Mouse (Mus musculus): Measurements from ENCODE around the gene Ank. TPM values are rescaled to one million over a fixed set of nuclear protein-coding genes. Genes with fewer than 3 reads are reported as not detected.

The Ank gene
- polyA plus RNA-seq, 1 experiment from 2014 or later: 13.9 TPM

DNA sequence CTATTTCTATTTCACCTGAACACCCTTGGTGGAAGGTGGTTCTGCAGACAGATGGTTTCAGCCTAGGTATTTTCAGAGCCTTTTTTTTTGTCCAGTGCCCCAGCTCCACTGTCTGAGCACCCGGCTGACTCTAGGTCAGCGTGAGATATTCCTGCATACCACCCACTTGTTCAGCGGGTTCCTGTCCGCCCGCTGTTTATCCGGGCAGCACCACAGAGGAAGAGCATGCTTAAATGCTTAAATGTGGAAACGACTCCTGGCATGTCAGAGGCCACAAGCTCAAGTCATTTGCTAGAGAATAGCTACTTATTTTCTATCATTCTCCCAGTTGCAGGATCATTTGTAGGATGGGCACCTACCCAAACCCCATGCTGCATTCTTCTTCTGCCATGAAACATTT lies 41.7 kb downstream of the Ank start:
- H3K27ac ChIP-seq (ENCODE audit: low read depth, low read length): no peak overlapping the region
- ATAC-seq (no peak), DNase-seq (ENCODE audit: low spot score) (no peak)
- no peaks in the 10 kb centered on the region for H3K36me3 ChIP-seq (ENCODE audit: control insufficient read depth, insufficient read depth, low read length)
- no peaks in the 10 kb centered on the region for H3K27me3 ChIP-seq (replicated peaks; ENCODE audit: control insufficient read depth, insufficient read depth, low read length)
- H3K4me1 ChIP-seq (ENCODE audit: control insufficient read depth, insufficient read depth, low read length): no peaks in the 10 kb centered on the region
- H3K9me3 ChIP-seq (replicated peaks; ENCODE audit: control insufficient read depth, low read length): no peaks in the 10 kb centered on the region
- H3K4me2 ChIP-seq (ENCODE audit: low read length): no peak overlapping the region
- no peak overlapping the region for H3K9ac ChIP-seq (ENCODE audit: low read length)
- no peak overlapping the region for H3K4me3 ChIP-seq (ENCODE audit: low read depth, low read length)
- WGBS: 94% methylated on average over 7 of the region's 7 CpGs

DNA sequence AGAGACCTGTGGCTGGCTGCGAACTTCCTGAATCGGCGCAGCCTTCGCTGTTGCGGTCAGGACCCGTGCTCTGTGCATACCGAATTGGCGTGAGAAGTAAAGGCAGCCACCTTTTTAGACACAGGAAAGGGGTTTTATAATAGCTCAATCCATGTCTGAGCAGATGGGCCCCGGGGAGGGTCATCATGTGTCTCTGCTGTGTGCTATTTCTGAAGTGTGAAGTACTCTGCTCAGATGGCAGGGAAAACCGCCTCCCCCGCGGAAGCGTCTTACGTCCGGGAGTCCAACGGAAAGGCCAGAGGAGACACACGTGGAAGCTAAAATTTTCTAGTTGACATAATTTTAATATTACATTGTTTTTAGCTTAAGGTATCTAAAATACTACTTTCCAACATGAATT lies 42.5 kb downstream of the Ank start:
- Histone ChIP-seq H3K9ac (ENCODE audit: low read length) (no peak overlapping the region), H3K4me3 (ENCODE audit: low read depth, low read length) (no peak overlapping the region), H3K9me3 (replicated peaks; ENCODE audit: control insufficient read depth, low read length) (no peaks in the 10 kb centered on the region), H3K27me3 (replicated peaks; ENCODE audit: control insufficient read depth, insufficient read depth, low read length) (no peaks in the 10 kb centered on the region), H3K4me2 (ENCODE audit: low read length) (no peak overlapping the region), H3K36me3 (ENCODE audit: control insufficient read depth, insufficient read depth, low read length) (no peaks in the 10 kb centered on the region), H3K27ac (ENCODE audit: low read depth, low read length) (no peak overlapping the region), H3K4me1 (ENCODE audit: control insufficient read depth, insufficient read depth, low read length) (no peaks in the 10 kb centered on the region)
- DNase-seq (ENCODE audit: low spot score) (no peak), ATAC-seq (no peak)
- 97% methylated on average over 17 of the region's 17 CpGs for WGBS

DNA sequence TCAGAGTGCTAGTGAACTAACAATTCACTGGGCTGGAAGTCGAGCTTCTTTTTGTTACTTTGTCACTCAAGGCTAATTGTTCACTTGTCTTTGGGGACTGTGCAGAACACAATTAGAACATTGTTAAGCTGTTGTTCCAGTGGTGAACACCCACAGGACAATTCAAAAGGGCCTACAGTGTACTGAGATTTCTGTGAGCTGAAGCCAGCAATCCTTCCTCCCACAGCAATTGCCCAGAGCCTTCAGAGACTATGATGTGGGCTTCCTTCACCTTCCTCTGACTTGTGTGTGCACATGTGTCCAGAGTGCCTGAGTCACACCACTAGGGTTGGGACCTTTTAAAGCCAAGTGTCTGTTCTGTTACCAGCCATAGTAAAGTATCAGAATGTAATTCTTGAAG lies 50.5 kb downstream of the Ank start:
- Histone ChIP-seq H3K27me3 (replicated peaks; ENCODE audit: control insufficient read depth, insufficient read depth, low read length) (no peaks in the 10 kb centered on the region), H3K4me3 (ENCODE audit: low read depth, low read length) (no peak overlapping the region), H3K4me1 (ENCODE audit: control insufficient read depth, insufficient read depth, low read length) (no peaks in the 10 kb centered on the region), H3K9ac (ENCODE audit: low read length) (no peak overlapping the region), H3K27ac (ENCODE audit: low read depth, low read length) (no peak overlapping the region), H3K4me2 (ENCODE audit: low read length) (no peak overlapping the region), H3K36me3 (ENCODE audit: control insufficient read depth, insufficient read depth, low read length) (no peaks in the 10 kb centered on the region), H3K9me3 (replicated peaks; ENCODE audit: control insufficient read depth, low read length) (no peaks in the 10 kb centered on the region)
- no peak for ATAC-seq
- WGBS: 14% methylated on average over 1 of the region's 1 CpGs
- no peak for DNase-seq (ENCODE audit: low spot score)

DNA sequence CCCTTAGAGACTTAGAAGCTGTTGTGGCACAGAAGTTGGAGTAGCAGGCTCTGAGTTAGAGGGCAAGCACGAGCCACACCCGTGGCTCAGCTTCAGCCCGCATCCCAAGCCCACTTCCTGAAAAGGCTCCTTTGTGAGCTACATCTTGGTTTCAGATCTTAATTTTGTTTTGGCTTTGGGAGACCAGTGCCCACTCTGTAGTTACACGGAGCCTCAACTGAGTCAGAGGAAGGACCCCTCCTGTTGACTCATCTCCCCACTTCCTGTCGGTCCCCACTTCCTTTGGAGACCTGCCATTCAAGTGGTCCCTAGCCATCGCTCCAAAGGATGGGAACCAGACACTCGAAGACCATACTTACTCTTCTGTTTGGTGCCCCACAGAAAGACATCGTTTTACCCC lies 51.5 kb downstream of the Ank start:
- H3K4me3 ChIP-seq (ENCODE audit: low read depth, low read length): no peak overlapping the region
- ATAC-seq (no peak), DNase-seq (ENCODE audit: low spot score) (no peak)
- no peaks in the 10 kb centered on the region for H3K27me3 ChIP-seq (replicated peaks; ENCODE audit: control insufficient read depth, insufficient read depth, low read length)
- H3K27ac ChIP-seq (ENCODE audit: low read depth, low read length): no peak overlapping the region
- no peaks in the 10 kb centered on the region for H3K36me3 ChIP-seq (ENCODE audit: control insufficient read depth, insufficient read depth, low read length)
- H3K9me3 ChIP-seq (replicated peaks; ENCODE audit: control insufficient read depth, low read length): no peaks in the 10 kb centered on the region
- no peak overlapping the region for H3K9ac ChIP-seq (ENCODE audit: low read length)
- 87% methylated on average over 8 of the region's 8 CpGs for WGBS
- no peak overlapping the region for H3K4me2 ChIP-seq (ENCODE audit: low read length)
- H3K4me1 ChIP-seq (ENCODE audit: control insufficient read depth, insufficient read depth, low read length): no peaks in the 10 kb centered on the region

DNA sequence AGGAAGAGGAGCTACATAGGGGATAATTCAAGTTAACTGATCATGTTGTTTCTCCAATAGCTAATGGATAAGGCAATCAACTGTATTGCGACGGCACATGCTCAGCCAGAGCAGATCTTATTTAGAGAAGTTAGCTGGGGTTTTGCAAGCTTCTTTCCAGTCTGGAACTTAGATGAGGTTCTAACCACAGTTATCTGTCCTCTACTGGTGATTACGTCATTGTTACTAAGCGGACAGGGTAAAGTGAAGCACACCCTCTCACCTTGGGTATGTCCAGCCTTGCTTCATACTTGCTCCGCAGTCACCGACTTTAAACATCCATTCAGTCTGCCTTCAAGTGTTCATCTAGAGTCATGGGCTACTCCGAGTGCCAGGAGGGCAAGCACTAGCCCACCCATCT lies 53.4 kb downstream of the Ank start:
- no peak for ATAC-seq
- Histone ChIP-seq H3K4me3 (ENCODE audit: low read depth, low read length) (no peak overlapping the region), H3K9ac (ENCODE audit: low read length) (no peak overlapping the region), H3K9me3 (replicated peaks; ENCODE audit: control insufficient read depth, low read length) (no peaks in the 10 kb centered on the region), H3K27me3 (replicated peaks; ENCODE audit: control insufficient read depth, insufficient read depth, low read length) (no peaks in the 10 kb centered on the region), H3K36me3 (ENCODE audit: control insufficient read depth, insufficient read depth, low read length) (no peaks in the 10 kb centered on the region), H3K4me2 (ENCODE audit: low read length) (no peak overlapping the region), H3K27ac (ENCODE audit: low read depth, low read length) (no peak overlapping the region), H3K4me1 (ENCODE audit: control insufficient read depth, insufficient read depth, low read length) (no peaks in the 10 kb centered on the region)
- DNase-seq (ENCODE audit: low spot score): no peak
- 94% methylated on average over 7 of the region's 7 CpGs for WGBS

DNA sequence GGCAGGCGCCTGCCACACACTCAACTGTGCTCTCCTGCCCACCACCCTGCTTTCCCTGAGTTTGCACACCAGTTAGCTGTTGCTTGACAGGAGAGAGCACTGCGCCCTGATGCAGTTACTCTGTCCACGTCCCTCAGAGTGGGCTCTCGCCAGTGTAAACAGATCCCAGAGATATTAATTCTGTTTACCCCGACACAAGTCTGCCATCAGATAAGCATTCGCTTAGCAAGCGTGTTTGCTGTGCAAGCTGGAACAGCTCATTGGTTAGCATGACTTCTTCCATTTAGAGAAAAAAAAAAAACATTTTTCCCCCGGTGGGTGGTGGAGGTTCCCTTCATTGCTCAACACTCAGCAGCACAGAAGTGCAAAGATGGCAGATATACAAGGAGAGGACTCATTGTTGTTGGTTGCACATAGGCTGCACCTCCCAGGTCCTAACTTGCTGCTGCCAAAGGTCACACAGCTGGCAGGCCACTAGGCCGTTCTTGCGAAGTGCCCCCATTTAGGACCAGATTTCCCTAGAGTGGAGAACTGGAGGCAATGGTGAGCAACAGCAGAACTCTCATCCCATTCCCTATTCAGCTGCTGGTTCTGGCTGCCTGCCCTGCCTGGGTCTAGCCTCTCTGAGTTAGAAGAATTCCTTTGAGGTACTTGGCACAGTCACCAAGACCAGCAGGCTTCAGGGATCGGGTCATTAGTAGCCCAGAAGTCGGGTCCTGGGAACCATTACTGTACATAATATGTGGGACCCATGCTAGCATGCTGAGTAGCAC lies 58.9 kb downstream of the Ank start:
- DNase-seq (ENCODE audit: low spot score): no peak
- H3K27ac ChIP-seq (ENCODE audit: low read depth, low read length): no peak overlapping the region

DNA sequence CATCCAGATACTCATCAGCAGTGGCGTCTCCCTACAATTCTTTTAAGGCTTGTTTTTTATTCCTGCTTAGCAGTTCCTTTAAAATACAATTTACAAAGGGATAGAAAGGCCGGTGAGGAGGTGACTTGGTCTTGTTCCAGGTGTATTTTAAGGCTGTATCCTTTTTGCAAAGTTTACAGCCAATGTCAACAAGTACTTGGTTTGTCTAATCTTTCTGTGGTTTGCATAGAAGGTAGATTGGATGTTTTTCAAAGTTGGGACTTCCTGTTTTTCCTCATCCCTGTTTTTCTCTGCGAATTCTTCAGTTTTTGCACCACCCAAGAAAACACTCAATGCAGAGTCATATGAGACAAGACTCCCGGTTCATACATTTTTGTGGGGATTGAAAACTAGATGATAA lies 62.4 kb downstream of the Ank start:
- Histone ChIP-seq H3K36me3 (ENCODE audit: control insufficient read depth, insufficient read depth, low read length) (no peaks in the 10 kb centered on the region), H3K27me3 (replicated peaks; ENCODE audit: control insufficient read depth, insufficient read depth, low read length) (no peaks in the 10 kb centered on the region), H3K9ac (ENCODE audit: low read length) (no peak overlapping the region), H3K4me1 (ENCODE audit: control insufficient read depth, insufficient read depth, low read length) (no peaks in the 10 kb centered on the region), H3K4me3 (ENCODE audit: low read depth, low read length) (no peak overlapping the region), H3K4me2 (ENCODE audit: low read length) (no peak overlapping the region), H3K27ac (ENCODE audit: low read depth, low read length) (no peak overlapping the region), H3K9me3 (replicated peaks; ENCODE audit: control insufficient read depth, low read length) (no peaks in the 10 kb centered on the region)
- 87% methylated on average over 4 of the region's 4 CpGs for WGBS
- no peak for DNase-seq (ENCODE audit: low spot score)
- ATAC-seq: no peak

More for the DNA sequence above, 58.9 kb downstream of the Ank start:
- Histone ChIP-seq H3K9ac (ENCODE audit: low read length) (no peak overlapping the region), H3K4me1 (ENCODE audit: control insufficient read depth, insufficient read depth, low read length) (no peaks in the 10 kb centered on the region), H3K36me3 (ENCODE audit: control insufficient read depth, insufficient read depth, low read length) (no peaks in the 10 kb centered on the region), H3K27me3 (replicated peaks; ENCODE audit: control insufficient read depth, insufficient read depth, low read length) (no peaks in the 10 kb centered on the region), H3K9me3 (replicated peaks; ENCODE audit: control insufficient read depth, low read length) (no peaks in the 10 kb centered on the region), H3K4me2 (ENCODE audit: low read length) (no peak overlapping the region), H3K4me3 (ENCODE audit: low read depth, low read length) (no peak overlapping the region)
- ATAC-seq: no peak
- 90% methylated on average over 12 of the region's 12 CpGs for WGBS

DNA sequence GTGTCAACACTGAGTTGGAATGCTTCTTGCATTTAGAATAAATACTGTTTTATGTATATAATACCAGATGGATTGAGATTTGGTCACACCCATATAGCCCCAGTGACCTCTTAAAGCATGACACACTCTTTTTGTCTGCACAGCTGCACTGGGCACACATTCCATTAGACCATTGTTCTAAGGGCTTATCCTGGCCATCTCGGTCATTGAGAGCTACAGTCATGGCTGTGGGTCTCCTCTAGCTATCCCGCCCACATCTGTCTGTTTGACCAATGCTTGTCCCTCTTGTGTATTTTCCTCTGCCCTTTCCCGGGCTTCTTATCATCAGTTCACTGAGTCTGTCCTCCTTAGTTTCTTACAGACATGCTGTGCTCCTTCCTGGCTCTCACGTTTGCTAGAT lies 63.5 kb downstream of the Ank start:
- 46% methylated on average over 4 of the region's 4 CpGs for WGBS
- Histone ChIP-seq H3K4me2 (ENCODE audit: low read length) (no peak overlapping the region), H3K27ac (ENCODE audit: low read depth, low read length) (no peak overlapping the region), H3K9ac (ENCODE audit: low read length) (no peak overlapping the region), H3K4me1 (ENCODE audit: control insufficient read depth, insufficient read depth, low read length) (no peaks in the 10 kb centered on the region), H3K9me3 (replicated peaks; ENCODE audit: control insufficient read depth, low read length) (no peaks in the 10 kb centered on the region), H3K4me3 (ENCODE audit: low read depth, low read length) (no peak overlapping the region), H3K36me3 (ENCODE audit: control insufficient read depth, insufficient read depth, low read length) (no peaks in the 10 kb centered on the region), H3K27me3 (replicated peaks; ENCODE audit: control insufficient read depth, insufficient read depth, low read length) (no peaks in the 10 kb centered on the region)
- ATAC-seq (no peak), DNase-seq (ENCODE audit: low spot score) (no peak)

DNA sequence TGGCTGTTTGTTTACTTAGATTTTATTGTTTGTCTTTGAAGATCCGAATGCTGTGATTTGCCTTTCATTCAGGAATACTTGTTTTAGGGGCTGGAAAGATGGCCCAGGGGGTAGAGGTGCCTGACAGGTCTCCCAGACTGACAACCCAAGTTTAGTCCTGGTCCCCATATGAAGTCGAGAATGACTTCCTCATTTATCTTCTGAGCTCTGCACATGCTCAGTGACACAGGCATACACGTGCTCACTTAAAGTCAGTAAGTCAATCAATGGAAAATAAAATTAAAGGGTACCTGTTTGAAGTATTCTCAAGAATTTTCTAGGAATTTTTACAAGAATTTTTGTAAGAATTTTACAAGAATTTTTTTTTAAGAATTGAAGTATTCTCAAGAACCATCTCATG lies 66.6 kb downstream of the Ank start:
- ATAC-seq (no peak), DNase-seq (ENCODE audit: low spot score) (no peak)
- no peaks in the 10 kb centered on the region for H3K9me3 ChIP-seq (replicated peaks; ENCODE audit: control insufficient read depth, low read length)
- no peak overlapping the region for H3K4me2 ChIP-seq (ENCODE audit: low read length)
- H3K27me3 ChIP-seq (replicated peaks; ENCODE audit: control insufficient read depth, insufficient read depth, low read length): no peaks in the 10 kb centered on the region
- no peaks in the 10 kb centered on the region for H3K36me3 ChIP-seq (ENCODE audit: control insufficient read depth, insufficient read depth, low read length)
- no peak overlapping the region for H3K4me3 ChIP-seq (ENCODE audit: low read depth, low read length)
- H3K9ac ChIP-seq (ENCODE audit: low read length): no peak overlapping the region
- 83% methylated on average over 3 of the region's 3 CpGs for WGBS
- no peaks in the 10 kb centered on the region for H3K4me1 ChIP-seq (ENCODE audit: control insufficient read depth, insufficient read depth, low read length)
- H3K27ac ChIP-seq (ENCODE audit: low read depth, low read length): no peak overlapping the region

Data from forebrain, embryonic 14.5 days (tissue).